Mouse (Mus musculus) right cerebral cortex, postnatal 36 days (tissue): ENCODE data around the gene Zeb2.

Source experiments
- DNase-seq, 2 experiments: peaks; one replicate each; pipeline ENCODE4 v3.0.0; 2022; ENCODE audit warnings: low spot score in 2 of 2, mixed read lengths in 1 of 2

Gene Zeb2

GRCm38 (mm10) chr2:45096638-45097247 is 20.5 kb downstream of the Zeb2 start:
- DNase-seq = no peak

DNA sequence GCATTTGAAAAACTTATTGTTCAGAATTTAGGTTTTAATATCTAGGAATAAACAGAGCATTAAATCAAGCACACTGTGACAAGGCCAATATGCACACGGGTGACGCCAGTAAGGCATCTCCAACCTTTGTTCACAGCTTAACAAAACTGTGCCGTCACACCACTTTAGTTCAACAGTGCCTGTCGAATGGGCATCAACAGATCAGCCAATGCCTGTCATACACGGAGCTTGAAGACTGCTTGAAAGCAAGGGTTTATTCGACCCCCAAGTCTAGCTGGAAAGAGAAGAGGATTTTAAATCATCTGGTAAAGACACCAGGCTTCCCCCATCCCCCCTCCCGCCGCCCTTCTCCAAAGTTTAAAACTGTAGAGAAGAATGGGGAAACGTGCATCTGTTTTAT is 21.4 kb downstream of the Zeb2 start:
- no peak for DNase-seq

GRCm38 (mm10) chr2:45094371-45094967 is 22.7 kb downstream of the Zeb2 start:
- DNase-seq = no peak

DNA sequence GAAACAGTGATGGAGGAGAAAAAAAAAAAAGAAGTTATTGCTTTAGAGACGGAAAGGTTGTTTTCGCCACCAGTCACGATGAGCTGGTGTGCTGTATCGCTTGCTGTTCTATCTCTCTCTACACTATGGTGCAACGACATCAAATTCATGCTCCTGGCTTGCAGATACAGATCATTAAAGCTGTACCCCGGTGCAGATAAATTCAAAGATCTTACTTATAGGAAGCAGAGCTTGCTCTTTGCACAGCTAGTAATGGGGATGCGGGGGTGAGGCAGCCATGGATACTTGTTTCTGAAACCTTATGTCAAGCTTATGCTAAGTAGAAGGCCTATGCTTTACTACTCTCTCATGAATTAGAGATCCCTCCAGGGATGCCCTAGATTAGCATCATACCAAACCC is 23.7 kb downstream of the Zeb2 start:
- no peak for DNase-seq

GRCm38 (mm10) chr2:45092654-45093053 is 24.5 kb downstream of the Zeb2 start:
- no peak for DNase-seq

GRCm38 (mm10) chr2:45090529-45091297 is 26.5 kb downstream of the Zeb2 start:
- no peak for DNase-seq

- DNase-seq = no peak
Measured at GRCm38 (mm10) chr2:45089251-45089530, 28.0 kb downstream of the Zeb2 start.

- DNase-seq = no peak
Measured at GRCm38 (mm10) chr2:45088435-45089250, 28.6 kb downstream of the Zeb2 start.

GRCm38 (mm10) chr2:45087208-45087607 is 30.0 kb downstream of the Zeb2 start:
- DNase-seq = no peak

DNA sequence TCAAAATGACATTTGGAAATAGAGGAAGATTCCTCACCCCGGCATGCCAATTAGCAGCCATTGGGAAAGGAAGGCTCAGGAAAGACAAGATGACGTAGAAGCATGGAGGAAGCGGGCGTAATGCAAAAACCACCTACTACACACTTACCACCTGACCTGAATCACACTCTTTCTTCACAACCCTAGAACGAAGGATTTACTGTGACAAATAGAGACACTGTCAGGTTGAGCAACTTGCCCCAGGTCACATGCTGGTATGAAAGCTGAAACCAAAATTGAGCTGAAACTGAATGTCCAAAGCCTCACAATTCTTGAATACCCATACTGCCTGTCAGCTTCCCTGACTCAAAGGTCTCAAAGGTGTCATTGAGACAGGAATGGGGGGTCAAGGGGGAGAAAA is 31.5 kb downstream of the Zeb2 start:
- DNase-seq = no peak

DNA sequence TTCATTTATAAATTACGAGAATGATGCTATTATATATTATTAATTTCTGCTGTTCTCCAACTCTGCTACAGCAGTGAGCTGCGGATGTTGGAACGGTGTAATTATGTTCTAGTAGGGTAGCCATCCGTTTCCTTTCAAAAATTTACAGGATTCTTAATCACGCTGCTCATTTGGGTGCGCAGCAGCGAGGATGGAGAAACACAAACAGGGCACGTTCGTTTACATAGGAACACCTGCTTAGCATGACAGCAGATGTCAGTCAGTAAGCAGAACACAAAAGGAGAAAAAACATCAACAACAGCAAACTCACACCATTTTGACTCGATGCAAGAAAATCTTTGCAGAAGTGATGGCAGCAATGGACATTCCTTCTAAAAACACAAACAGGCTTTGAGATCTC is 34.2 kb downstream of the Zeb2 start:
- DNase-seq = no peak

- no peak for DNase-seq
Measured at GRCm38 (mm10) chr2:45081559-45081958, 35.6 kb downstream of the Zeb2 start.

GRCm38 (mm10) chr2:45077938-45078487 is 39.2 kb downstream of the Zeb2 start:
- no peak for DNase-seq

- no peak for DNase-seq
Measured at GRCm38 (mm10) chr2:45077383-45077782, 39.8 kb downstream of the Zeb2 start.

DNA sequence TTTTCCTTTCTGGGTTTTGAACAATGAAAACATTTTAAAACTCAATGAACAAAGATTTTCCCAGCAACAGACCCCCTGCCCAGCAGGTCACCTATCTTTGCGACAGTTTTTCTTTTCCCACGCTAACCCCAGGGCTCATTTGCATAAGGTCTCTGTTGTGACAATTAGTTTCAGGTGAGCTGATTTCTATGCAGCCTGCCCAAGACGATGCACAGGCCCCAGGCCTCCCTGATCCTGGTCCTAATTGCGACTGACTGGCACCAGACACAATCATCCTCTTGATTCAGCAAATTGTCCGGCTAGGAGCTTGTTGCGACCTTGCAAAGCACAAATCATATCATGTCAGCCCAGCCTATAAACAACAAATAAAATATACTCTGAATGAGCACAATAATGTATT is 44.2 kb downstream of the Zeb2 start:
- no peak for DNase-seq

DNA sequence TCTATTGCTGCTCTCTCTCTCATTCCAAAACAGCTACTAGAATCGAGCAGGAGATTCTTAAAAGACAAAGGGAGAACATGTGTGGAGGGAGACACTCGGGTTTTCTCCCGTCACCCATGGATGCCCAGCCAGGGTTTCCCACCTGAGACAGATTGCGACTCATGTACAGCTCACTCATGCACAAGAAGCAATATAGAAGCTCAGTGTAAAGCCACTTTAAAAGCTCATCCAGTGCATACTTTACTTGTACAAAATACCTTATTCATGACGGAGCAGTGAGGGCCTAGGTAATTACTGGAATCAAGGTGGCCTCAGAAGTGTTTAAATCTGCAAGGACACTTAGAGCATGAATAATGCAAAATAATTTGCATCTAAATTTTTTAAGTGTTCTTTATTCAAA is 45.9 kb downstream of the Zeb2 start:
- no peak for DNase-seq

GRCm38 (mm10) chr2:45070612-45071276 is 46.5 kb downstream of the Zeb2 start:
- no peak for DNase-seq

DNA sequence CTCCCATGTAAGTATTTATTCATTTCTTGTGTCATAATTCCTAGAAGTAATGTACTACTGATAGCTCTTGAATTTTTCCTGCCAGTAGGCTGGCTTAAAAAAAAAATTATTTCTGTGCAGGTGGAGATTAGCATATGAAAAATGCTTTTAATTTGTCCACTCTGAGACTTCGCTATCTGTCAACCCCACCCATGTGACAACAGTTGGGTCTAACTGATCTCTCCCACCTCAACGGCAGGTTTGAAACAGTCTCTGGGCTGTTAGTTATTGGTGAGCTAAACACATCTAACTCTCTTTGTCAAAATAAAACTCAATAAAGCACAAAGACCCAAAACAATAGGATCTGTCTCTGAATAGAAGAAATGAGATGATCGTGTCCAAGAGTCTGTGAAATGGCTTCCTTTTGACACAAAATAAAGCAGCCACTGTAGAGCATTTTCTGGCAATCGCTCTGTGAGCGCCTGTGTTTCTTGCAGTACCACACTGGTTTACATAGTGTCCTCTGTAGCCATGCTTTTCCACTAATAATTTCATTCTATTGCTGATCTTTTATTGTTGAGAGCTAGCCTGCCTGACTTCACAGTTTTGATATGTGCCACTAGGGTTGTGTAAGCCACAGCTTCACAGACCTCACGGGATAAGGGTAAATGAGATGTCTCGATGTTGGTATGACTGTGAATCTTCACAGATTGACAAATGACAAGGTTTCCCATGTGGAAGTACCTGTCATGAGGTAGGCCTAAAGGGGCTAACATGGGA is 48.2 kb downstream of the Zeb2 start:
- no peak for DNase-seq

DNA sequence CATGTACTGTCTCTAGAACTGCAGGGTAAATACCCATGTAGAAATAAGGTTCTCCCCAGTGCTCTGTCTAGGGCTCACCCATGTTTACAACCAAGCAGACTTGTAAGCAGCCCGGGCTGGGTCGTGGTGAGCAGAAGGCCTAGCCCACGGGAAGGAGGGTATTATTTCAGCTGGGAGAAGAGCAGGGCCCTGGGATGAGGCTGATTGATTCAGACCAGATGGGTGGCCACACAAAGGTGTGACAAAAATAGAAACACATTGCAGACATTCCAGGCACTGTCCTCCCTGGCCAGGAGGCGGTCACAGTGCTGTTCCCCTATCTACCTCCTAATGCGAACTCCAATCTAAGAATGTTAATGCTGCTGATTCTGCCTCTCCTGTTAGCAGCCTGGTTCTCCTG is 50.1 kb downstream of the Zeb2 start:
- no peak for DNase-seq

DNA sequence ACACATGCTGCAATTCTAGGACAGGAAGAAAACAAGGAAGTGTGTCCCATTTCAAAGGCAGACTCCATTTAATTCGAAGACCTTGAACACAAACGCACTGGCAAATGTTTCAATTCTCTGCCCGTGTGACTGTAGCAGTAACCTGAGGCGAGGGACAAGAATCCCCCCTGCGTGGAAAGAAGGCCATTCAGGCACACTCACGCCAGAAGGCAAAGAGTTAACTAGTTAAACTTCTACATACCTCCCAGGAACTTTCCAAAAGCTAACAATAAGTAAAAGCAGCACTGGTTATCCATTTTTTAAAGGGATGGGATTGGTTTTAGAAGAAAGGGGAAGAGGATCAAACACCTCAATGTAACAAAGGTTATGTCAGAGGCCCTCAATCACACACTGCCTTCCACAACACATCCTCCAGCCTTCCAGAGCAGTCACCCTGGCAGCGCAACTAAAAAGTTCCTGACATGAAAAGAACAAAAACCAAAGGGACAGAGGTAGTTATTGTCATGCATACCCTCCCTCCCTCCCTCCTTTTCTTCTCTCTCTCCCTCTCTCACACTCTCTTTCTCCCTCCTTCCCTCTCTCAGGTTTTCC is 53.8 kb downstream of the Zeb2 start:
- no peak for DNase-seq

GRCm38 (mm10) chr2:45062136-45062535 is 55.1 kb downstream of the Zeb2 start:
- no peak for DNase-seq
